Mouse (Mus musculus) splenic B cell, adult 2 months (primary cell): ENCODE data around the gene Aebp1.
"Not testable (repeated sequence)": the region's sequence is repeated elsewhere in the genome, so short reads cannot be mapped to it uniquely, and the experiment has no call there.

ENCODE experiments used
- DNase-seq: peaks from one replicate; pipeline ENCODE4 v3.0.0-alpha.2; 2011; ENCODE audit warnings: low read depth, low spot score
- H3K27me3 ChIP-seq: 2 replicates; pipeline ENCODE4 v1.6.1; 2012; ENCODE audit warnings: mild to moderate bottlenecking, low read length, moderate library complexity, mixed read lengths; ENCODE audit not compliant: control insufficient read depth, poor library complexity, insufficient read depth, severe bottlenecking
- H3K36me3 ChIP-seq: 2 replicates; pipeline ENCODE4 v1.6.1; 2012; ENCODE audit warnings: mild to moderate bottlenecking, low read length, moderate library complexity, mixed read lengths; ENCODE audit not compliant: control insufficient read depth, poor library complexity, insufficient read depth, severe bottlenecking

Gene Aebp1

DNA sequence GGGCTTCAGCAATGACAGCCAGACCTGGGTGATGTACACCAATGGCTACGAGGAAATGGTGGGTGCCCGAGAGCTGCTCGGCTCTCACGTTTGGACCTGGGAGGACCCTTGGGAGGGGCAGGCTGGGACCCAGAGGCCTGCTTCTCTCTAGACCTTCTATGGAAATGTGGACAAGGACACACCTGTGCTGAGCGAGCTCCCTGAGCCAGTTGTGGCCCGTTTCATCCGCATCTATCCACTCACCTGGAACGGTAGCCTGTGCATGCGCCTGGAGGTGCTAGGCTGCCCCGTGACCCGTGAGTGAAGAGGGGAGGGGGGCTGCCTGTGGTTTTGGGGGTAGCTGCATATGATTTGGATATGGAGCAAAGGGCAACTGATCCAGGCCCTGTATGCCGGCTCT lies 6.6 kb downstream of the Aebp1 start:
- H3K27me3 ChIP-seq: no peaks in the 10 kb centered on the region
- H3K36me3 ChIP-seq: no peaks in the 10 kb centered on the region; the same call in 1 of the 2 replicates
- no peak for DNase-seq

DNA sequence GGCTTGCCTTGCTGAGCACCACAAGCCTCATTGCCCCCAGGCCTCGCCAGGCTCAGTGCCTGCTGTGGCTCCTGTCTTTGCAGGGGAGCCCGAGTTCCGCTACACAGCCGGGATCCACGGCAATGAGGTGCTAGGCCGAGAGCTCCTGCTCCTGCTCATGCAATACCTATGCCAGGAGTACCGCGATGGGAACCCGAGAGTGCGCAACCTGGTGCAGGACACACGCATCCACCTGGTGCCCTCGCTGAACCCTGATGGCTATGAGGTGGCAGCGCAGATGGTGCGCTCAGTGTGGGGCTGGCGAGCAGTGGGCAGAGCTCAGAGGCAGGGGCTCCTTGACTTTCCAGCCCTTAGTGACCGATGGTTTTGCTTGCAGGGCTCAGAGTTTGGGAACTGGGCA lies 7.6 kb downstream of the Aebp1 start:
- H3K36me3 ChIP-seq: peaks cover 2% of the 10 kb centered on the region; the same call in 1 of the 2 replicates
- no peaks in the 10 kb centered on the region for H3K27me3 ChIP-seq
- DNase-seq: no peak

DNA sequence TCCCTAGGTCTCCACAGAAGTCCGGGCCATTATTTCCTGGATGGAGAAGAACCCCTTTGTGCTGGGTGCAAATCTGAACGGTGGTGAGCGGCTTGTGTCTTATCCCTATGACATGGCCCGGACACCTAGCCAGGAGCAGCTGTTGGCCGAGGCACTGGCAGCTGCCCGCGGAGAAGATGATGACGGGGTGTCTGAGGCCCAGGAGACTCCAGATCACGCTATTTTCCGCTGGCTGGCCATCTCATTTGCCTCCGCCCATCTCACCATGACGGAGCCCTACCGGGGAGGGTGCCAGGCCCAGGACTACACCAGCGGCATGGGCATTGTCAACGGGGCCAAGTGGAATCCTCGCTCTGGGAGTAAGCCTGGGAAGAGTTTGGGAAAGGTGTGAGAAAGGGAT lies 8.3 kb downstream of the Aebp1 start:
- DNase-seq: no peak
- Histone ChIP-seq H3K36me3 (peaks cover 2% of the 10 kb centered on the region; the same call in 1 of the 2 replicates), H3K27me3 (no peaks in the 10 kb centered on the region)

DNA sequence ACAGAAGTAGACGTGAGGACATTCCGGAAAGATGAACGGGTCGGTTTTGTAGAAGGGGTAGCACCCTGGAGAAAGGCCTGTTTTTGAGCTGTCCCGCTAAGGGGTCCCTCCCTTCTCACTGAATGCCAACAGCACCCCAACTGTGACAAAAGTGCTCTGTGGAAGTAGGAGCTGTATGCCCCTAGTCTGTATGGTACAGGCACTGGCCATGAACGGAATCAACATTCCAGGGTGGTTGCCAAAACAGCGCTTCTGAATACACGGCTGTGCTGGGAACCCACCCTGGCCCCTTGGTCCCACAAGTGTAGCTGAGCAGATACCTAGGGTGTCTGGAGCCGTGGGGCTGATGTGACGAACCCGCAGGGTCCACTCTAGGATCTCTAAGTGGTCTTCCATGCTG lies 11.0 kb downstream of the Aebp1 start:
- no peak for DNase-seq
- Histone ChIP-seq H3K27me3 (no peaks in the 10 kb centered on the region), H3K36me3 (peaks cover 2% of the 10 kb centered on the region; the same call in 1 of the 2 replicates)

DNA sequence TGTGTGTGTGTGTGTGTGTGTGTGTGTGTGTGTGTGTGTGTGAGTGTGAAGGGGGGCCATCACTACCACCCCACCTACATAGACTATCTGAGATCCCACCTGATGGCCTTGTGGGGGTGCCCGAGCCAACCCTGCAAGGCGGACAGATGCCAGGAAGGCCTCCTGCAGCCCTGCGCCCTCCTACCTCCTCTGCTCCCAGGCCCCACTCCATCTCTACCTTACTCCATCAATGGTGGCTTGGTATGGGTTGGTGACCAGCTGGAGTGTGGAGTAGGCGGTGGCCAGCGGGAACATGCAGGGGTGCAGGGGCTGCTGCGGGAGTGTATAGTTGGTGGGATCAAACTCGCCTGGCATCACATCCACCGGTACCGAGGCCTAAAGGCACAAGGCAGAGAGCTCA lies 11.4 kb downstream of the Aebp1 start:
- Histone ChIP-seq H3K36me3 (peaks cover 2% of the 10 kb centered on the region; the same call in 1 of the 2 replicates), H3K27me3 (no peaks in the 10 kb centered on the region)
- DNase-seq: no peak

DNA sequence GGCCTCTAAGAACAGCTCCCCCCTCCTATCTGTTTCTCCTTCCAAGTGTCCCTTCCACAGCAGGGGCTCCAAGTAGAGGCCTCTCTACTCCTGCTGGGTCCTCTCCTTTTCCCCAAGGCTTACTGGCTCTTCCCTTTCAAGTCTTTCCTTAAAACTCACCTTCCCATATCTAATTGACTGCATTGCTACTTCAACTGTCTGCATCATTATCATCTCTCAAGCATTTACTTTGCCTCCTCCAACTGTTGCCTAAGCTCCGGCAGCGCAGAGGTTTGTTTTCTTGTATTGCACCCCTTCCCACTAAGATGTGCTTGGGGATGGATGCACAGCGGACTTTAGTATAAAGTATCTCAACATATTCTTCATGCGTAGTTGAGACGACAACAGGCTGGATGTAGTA lies 15.7 kb downstream of the Aebp1 start:
- Histone ChIP-seq H3K36me3 (peaks cover 2% of the 10 kb centered on the region; the same call in 1 of the 2 replicates), H3K27me3 (no peaks in the 10 kb centered on the region)
- DNase-seq: no peak

DNA sequence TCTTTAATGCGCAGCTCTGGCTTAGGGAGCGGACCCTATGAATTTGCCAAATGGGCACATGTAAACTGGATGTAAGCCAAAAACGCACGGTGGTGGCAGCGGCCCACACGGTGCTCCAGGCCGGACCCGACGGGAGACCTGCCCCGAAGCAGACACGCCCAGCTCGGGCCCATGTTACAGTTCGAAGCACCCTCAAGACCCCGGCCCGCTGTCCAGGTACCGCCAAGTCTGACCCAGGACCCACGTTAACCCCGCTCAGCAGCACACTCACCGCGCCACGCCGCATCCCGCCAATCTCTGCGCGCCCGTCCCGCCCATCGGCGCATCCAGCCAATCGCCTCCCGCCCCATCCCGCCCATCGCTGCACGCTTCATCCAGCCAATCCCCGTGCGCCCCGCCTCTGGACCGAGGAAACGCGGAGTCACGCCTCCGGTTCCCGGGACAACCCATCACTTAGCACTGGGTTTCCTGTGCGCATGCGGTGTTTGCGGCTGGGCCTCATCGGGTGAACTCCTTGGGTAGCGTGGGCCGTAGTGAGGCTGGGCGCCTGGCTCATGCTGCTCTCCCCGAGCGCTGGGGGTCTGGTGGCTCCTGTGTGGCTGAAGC lies 16.3 kb downstream of the Aebp1 start, which contains the start of gene Pold2:
TSS of gene Pold2 (minus strand) at position 372 of the 606 bp plus-strand sequence.
- Histone ChIP-seq H3K36me3 (peaks cover 2% of the 10 kb centered on the region; the same call in 1 of the 2 replicates), H3K27me3 (no peaks in the 10 kb centered on the region)
- DNase-seq: peak; percentile 98

DNA sequence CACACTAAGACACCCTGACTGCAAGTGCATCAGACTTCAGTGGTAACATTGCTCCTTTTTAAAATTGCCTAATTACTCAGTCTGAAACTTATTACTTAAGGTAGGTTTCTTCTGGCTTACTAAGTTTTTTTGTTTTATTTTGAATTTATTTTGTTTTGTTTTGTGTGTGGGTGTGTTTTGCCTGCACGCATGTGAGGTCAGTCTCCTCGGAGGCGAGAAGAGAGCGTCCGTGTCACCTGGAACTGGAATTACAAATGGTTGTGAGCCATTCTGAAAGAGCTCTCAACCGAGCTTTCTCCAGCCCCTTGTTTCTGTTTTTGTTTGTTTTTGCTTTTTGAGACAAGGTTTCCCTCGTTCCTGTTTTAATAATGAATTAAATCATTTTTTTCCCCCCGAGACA lies 16.9 kb downstream of the Aebp1 start:
- Histone ChIP-seq H3K27me3 (no peaks in the 10 kb centered on the region), H3K36me3 (peaks cover 1% of the 10 kb centered on the region; the same call in 1 of the 2 replicates)
- DNase-seq: no peak

DNA sequence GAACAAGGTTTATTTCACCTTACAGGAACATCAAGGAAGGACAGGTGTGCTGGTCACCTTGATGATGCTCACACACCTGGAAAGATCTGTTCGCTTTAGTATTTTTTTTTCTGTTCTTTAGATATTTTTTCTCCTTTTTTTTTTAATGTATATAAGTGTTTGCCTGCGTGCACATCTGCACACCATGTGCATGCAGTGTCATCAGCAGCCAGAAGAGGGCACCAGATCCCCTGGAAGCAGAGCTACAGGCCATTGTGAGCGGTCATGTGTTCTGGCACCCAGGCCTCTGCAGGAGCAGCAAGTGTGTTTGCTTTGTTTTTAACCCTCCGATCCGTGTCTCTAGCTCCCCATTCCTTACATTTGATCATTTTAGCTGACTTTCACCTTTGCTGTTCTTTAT lies 18.2 kb downstream of the Aebp1 start:
- no peaks in the 10 kb centered on the region for H3K36me3 ChIP-seq

DNA sequence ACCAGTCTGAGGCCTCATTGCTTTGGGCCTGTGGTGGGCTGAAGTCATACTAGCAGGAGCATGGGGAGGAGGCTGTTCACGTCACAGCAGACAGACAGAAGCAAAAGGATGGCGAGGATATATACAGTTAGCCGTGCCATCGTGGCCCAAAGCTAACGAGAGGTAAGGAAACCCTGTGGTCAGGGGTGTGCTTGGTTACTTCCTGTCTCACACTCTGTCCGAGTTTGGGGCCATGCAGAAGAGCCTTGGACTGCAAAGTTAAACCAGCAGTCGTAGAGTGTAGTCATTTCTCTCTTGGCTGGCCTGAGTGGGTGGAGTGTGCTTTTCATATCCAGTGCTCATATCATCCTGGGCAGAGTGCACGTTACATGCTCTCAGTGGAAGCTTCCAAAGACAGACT lies 20.8 kb downstream of the Aebp1 start:
- no peak for DNase-seq

More for the DNA sequence above, 18.2 kb downstream of the Aebp1 start:
- no peaks in the 10 kb centered on the region for H3K27me3 ChIP-seq
- DNase-seq: peak; percentile 63

DNA sequence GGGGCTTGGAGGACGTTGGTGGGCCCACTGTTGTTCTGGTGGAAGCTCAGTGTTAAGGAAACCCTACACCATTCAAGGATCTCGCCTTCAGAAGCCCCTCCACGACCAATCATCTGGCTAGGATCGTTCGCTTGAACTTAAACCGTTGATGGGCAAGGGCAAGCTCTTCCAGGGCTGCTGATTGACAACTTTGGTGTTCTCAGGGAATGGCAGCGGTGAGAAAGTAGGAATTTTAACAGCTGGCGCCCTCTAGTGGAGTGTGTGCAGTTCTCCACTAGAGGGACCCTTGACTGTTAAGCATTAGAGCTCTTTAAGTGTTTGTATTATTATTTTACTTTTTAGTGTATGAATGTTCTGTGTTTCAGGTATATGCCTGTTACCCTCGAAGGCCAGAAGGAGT lies 24.4 kb downstream of the Aebp1 start:
- Histone ChIP-seq H3K36me3 (no peaks in the 10 kb centered on the region), H3K27me3 (no peaks in the 10 kb centered on the region)
- DNase-seq: peak; percentile 77

More for the DNA sequence above, 20.8 kb downstream of the Aebp1 start:
- H3K27me3 ChIP-seq: no peaks in the 10 kb centered on the region
- H3K36me3 ChIP-seq: no peaks in the 10 kb centered on the region

DNA sequence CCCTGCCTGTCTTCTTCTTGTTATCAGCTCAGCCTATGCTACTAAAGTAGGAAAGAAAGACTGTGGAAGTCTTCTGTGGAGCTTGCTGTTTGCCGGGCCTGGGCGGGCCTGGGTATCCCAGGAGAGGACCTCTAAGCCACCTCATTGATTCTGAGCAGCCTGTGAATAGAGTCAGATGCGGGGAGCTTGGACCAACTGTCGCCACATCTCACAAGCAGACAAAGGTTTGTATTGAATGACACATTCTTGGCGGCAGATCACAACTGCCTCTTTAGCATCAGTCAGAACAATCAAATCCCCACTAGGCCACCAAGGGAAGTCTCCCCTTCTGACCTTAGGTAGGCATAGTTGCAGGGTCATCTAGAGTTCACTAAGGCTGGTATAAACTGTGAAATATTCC lies 25.5 kb downstream of the Aebp1 start:
- H3K27me3 ChIP-seq: no peaks in the 10 kb centered on the region
- no peaks in the 10 kb centered on the region for H3K36me3 ChIP-seq
- no peak for DNase-seq

DNA sequence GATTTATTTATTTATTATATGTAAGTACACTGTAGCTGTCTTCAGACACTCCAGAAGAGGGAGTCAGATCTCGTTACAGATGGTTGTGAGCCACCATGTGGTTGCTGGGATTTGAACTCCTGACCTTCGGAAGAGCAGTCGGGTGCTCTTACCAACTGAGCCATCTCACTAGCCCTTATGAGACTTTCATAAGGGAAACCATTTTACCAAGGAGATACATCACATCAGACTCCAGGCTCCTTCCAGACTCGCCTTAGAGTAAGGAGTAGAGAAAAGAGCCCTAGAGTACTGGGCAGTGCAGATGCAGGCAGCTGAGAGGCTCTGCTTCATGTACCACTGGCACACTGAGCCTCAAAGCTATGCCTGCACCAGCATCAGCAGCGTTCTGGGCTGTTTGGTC lies 26.8 kb downstream of the Aebp1 start:
- DNase-seq, H3K36me3 ChIP-seq, H3K27me3 ChIP-seq: not testable (repeated sequence)

DNA sequence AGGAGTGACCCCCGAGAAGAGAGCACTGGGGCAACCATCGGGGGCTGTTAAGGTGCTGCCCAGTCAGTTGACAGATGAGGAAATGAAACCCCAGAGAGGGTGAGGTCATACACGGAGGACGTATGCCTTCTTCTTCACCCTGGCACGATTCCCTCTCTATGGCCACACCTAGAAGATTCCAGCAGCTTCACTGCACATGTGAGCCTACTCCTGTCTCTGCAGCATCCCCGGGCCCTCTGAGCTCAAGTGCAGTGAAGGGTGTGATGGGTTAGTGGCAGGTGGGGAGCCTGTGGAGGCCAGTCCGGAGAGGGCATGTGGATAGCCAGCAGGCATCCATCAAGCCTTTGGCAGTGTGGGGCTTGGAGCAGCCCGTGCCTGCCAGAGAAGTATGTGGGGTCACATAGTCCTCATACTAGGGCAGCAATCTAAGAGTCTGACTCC lies 30.4 kb downstream of the Aebp1 start:
- DNase-seq: peak; percentile 78
- no peaks in the 10 kb centered on the region for H3K36me3 ChIP-seq
- no peaks in the 10 kb centered on the region for H3K27me3 ChIP-seq

DNA sequence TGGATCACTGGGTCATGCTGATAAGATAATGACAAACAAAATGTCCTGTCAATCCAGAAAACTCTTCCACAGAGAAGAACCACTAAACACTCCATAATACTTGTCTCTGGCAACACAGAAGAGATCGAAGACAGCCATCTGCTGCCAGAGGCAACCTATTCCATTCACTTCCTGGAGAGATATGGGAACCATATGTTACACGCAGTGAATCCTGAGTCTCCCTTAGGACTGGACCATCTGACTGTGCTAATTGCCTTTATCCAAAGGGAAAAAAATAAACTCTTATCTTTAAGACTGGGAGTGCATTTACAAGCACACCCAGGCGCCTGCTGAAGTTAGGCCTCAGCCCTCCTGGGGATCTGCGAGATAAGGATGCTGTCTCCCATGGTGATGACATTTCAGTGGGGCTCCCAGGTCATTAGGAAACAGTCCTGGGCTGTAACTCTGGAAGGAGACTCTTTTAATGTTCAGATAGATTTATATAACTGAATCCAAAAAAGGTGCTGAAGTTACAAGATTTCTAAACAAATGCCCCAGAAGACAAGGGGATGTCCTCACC lies 31.1 kb downstream of the Aebp1 start:
- H3K27me3 ChIP-seq: no peaks in the 10 kb centered on the region
- H3K36me3 ChIP-seq: no peaks in the 10 kb centered on the region
- DNase-seq: no peak
